Mouse (Mus musculus) gastrocnemius, postnatal 25 days (tissue): ENCODE results near the gene Akap7. TPM values are rescaled to one million over a fixed set of nuclear protein-coding genes. Genes with fewer than 3 reads are reported as not detected.

Source experiments
- DNase-seq: peaks from one replicate; pipeline ENCODE4 v3.0.0; 2022
- total RNA-seq, 2 experiments: library from RNA; stranded (reverse); gene quantifications; 1 replicate in 1 of 2; 2 replicates in 1 of 2; pipeline ENCODE4 v1.2.3; 2021

Gene Akap7
- total RNA-seq, 2 experiments from 2014 or later, result 19.7 to 21.5 TPM

- DNase-seq, result no peak
Observed at GRCm38 (mm10) chr10:25257466-25257865, 50.2 kb downstream of the Akap7 start.

- no peak for DNase-seq
Observed at GRCm38 (mm10) chr10:25253474-25253873, 54.2 kb downstream of the Akap7 start.

GRCm38 (mm10) chr10:25253006-25253405 lies 54.7 kb downstream of the Akap7 start:
- no peak for DNase-seq

GRCm38 (mm10) chr10:25250108-25250507 lies 57.6 kb downstream of the Akap7 start:
- no peak for DNase-seq

GRCm38 (mm10) chr10:25246173-25246572 lies 61.5 kb downstream of the Akap7 start:
- no peak for DNase-seq

- DNase-seq, result no peak
Observed at GRCm38 (mm10) chr10:25239156-25239555, 68.5 kb downstream of the Akap7 start.

GRCm38 (mm10) chr10:25234080-25234479 lies 73.6 kb downstream of the Akap7 start:
- no peak for DNase-seq

GRCm38 (mm10) chr10:25232700-25233099 lies 75.0 kb downstream of the Akap7 start:
- no peak for DNase-seq

- DNase-seq, result no peak
Observed at GRCm38 (mm10) chr10:25231358-25231757, 76.3 kb downstream of the Akap7 start.

GRCm38 (mm10) chr10:25224371-25224770 lies 83.3 kb downstream of the Akap7 start:
- DNase-seq, result no peak

GRCm38 (mm10) chr10:25220754-25221153 lies 86.9 kb downstream of the Akap7 start:
- no peak for DNase-seq

- DNase-seq, result no peak
Observed at GRCm38 (mm10) chr10:25219901-25220495, 87.7 kb downstream of the Akap7 start.

- DNase-seq, result no peak
Observed at GRCm38 (mm10) chr10:25219220-25219628, 88.4 kb downstream of the Akap7 start.

- DNase-seq, result no peak
Observed at GRCm38 (mm10) chr10:25218746-25219145, 88.9 kb downstream of the Akap7 start.

GRCm38 (mm10) chr10:25215977-25216376 lies 91.7 kb downstream of the Akap7 start:
- DNase-seq, result no peak

GRCm38 (mm10) chr10:25213716-25214115 lies 94.0 kb downstream of the Akap7 start:
- no peak for DNase-seq

- DNase-seq, result no peak
Observed at GRCm38 (mm10) chr10:25208619-25209018, 99.1 kb downstream of the Akap7 start.

- DNase-seq, result no peak
Observed at GRCm38 (mm10) chr10:25207866-25208265, 99.8 kb downstream of the Akap7 start.

GRCm38 (mm10) chr10:25200691-25201090 lies 107.0 kb downstream of the Akap7 start:
- no peak for DNase-seq

GRCm38 (mm10) chr10:25199510-25200353 lies 107.9 kb downstream of the Akap7 start:
- peak; percentile 39 for DNase-seq

- no peak for DNase-seq
Observed at GRCm38 (mm10) chr10:25198575-25198974, 109.1 kb downstream of the Akap7 start.

- DNase-seq, result no peak
Observed at GRCm38 (mm10) chr10:25198048-25198447, 109.6 kb downstream of the Akap7 start.

- DNase-seq, result no peak
Observed at GRCm38 (mm10) chr10:25192180-25193073, 115.2 kb downstream of the Akap7 start.
